ENCODE assay signal across 20 mouse cellular contexts in genomic region chr4:134615929-134616625, GRCm38 (mm10).
DNase-seq lines count a peak whose midpoint lies in the region; ATAC-seq and TF ChIP-seq lines count a peak whose summit lies in the region.
"Had no signal": no experiment of that assay in that cellular context is flagged by ENCODE, and none has a peak within 500 bp of the region (broad histone marks: within the 10 kb centered on the region; RNA-seq: fewer than 3 reads in every experiment).

No protein-coding gene starts in this region.

- ATAC-seq in forebrain, embryonic 12.5 days (ENCODE audit: low FRiP score), result peak; percentile 53
- peak; percentile 78 for ATAC-seq in forebrain, embryonic 16.5 days
- no peak for ATAC-seq in midbrain, postnatal 0 days (ENCODE audit: low FRiP score)
- no peak for ATAC-seq in liver, embryonic 12.5 days

- no peaks in the 10 kb centered on the region for H3K36me3 ChIP-seq in forebrain, embryonic 12.5 days (replicated peaks)
- no peaks in the 10 kb centered on the region for H3K36me3 ChIP-seq in forebrain, embryonic 16.5 days (ENCODE audit: control insufficient read depth, insufficient read depth)
- H3K36me3 ChIP-seq in midbrain, postnatal 0 days (ENCODE audit: insufficient read depth, low read length), result no peaks in the 10 kb centered on the region
- no peaks in the 10 kb centered on the region for H3K36me3 ChIP-seq in liver, embryonic 12.5 days
- H3K36me3 ChIP-seq: G1E; heart, embryonic 10.5 days; limb, embryonic 15.5 days; lung, embryonic 15.5 days; neural tube, embryonic 12.5 days had no signal

- DNase-seq in left cerebral cortex, adult 2 months (ENCODE audit: extremely low spot score in 1 of 2, low spot score in 2 of 2), result no peak
- no peak for DNase-seq in left cerebral cortex, postnatal 4 days
- peak; percentile 48 for DNase-seq in midbrain, postnatal 0 days (ENCODE audit: low spot score)
- DNase-seq in cerebellum, adult 9-11 months, result no peak
- DNase-seq: cerebellum, adult 18-20 months; gastrocnemius, postnatal 10 days; heart, postnatal 36 days; kidney, adult 18-20 months; kidney, postnatal 25 days; right cerebral cortex, adult 18-20 months; thymus, postnatal 25 days had no signal

- 46% methylated on average over 15 of the region's 15 CpGs for WGBS in forebrain, embryonic 12.5 days
- 41% methylated on average over 15 of the region's 15 CpGs for WGBS in forebrain, embryonic 16.5 days
- 69% methylated on average over 15 of the region's 15 CpGs for WGBS in midbrain, postnatal 0 days
- 78% methylated on average over 15 of the region's 15 CpGs for WGBS in liver, embryonic 12.5 days (ENCODE audit: insufficient replicate concordance)

- H3K27ac ChIP-seq in left cerebral cortex, adult 2 months, result peak overlapping the region; percentile 58
- H3K27ac ChIP-seq in forebrain, embryonic 12.5 days, result peak overlapping the region; percentile 38
- peak overlapping the region; percentile 72 for H3K27ac ChIP-seq in forebrain, embryonic 16.5 days (ENCODE audit: low read length)
- no peak overlapping the region for H3K27ac ChIP-seq in midbrain, postnatal 0 days (ENCODE audit: low read depth, low read length)
- no peak overlapping the region for H3K27ac ChIP-seq in liver, embryonic 12.5 days
- H3K27ac ChIP-seq: heart, embryonic 10.5 days; limb, embryonic 15.5 days; lung, embryonic 15.5 days; neural tube, embryonic 12.5 days had no signal

- no peak overlapping the region for H3K4me2 ChIP-seq in forebrain, embryonic 12.5 days
- no peak overlapping the region for H3K4me2 ChIP-seq in forebrain, embryonic 16.5 days (ENCODE audit: low read length)
- H3K4me2 ChIP-seq in midbrain, postnatal 0 days (ENCODE audit: low read depth, low read length, poor library complexity, severe bottlenecking), result no peak overlapping the region
- H3K4me2 ChIP-seq in liver, embryonic 12.5 days, result no peak overlapping the region
- H3K4me2 ChIP-seq: limb, embryonic 15.5 days; lung, embryonic 15.5 days; neural tube, embryonic 12.5 days had no signal

- H3K27me3 ChIP-seq in forebrain, embryonic 12.5 days, result no peaks in the 10 kb centered on the region
- H3K27me3 ChIP-seq in forebrain, embryonic 16.5 days (replicated peaks; ENCODE audit: control insufficient read depth, insufficient read depth, low read length), result no peaks in the 10 kb centered on the region
- no peaks in the 10 kb centered on the region for H3K27me3 ChIP-seq in midbrain, postnatal 0 days (ENCODE audit: insufficient read depth, low read length)
- H3K27me3 ChIP-seq in liver, embryonic 12.5 days (replicated peaks), result no peaks in the 10 kb centered on the region
- H3K27me3 ChIP-seq: limb, embryonic 15.5 days; lung, embryonic 15.5 days; neural tube, embryonic 12.5 days had no signal

- intact Hi-C loops in left cerebral cortex, adult 2 months (cut with DNase I), result no loop called here
- intact Hi-C loops in left cerebral cortex, postnatal 4 days (cut with DNase I), result no loop called here

- no peak for TF ChIP-seq CTCF in left cerebral cortex, adult 2 months (IDR thresholded peaks at IDR 0.05)
- TF ChIP-seq CTCF in midbrain, postnatal 0 days (IDR thresholded peaks at IDR 0.05), result no peak

- no peaks in the 10 kb centered on the region for H3K9me3 ChIP-seq in forebrain, embryonic 12.5 days
- H3K9me3 ChIP-seq in forebrain, embryonic 16.5 days (ENCODE audit: control insufficient read depth, low read length), result no peaks in the 10 kb centered on the region
- H3K9me3 ChIP-seq in midbrain, postnatal 0 days (ENCODE audit: low read length), result no peaks in the 10 kb centered on the region
- H3K9me3 ChIP-seq in liver, embryonic 12.5 days (replicated peaks), result no peaks in the 10 kb centered on the region
- H3K9me3 ChIP-seq: G1E; heart, embryonic 10.5 days; limb, embryonic 15.5 days; lung, embryonic 15.5 days; neural tube, embryonic 12.5 days had no signal

- H3K9ac ChIP-seq in forebrain, embryonic 12.5 days, result no peak overlapping the region
- no peak overlapping the region for H3K9ac ChIP-seq in forebrain, embryonic 16.5 days (replicated peaks; ENCODE audit: low read depth, low read length)
- no peak overlapping the region for H3K9ac ChIP-seq in midbrain, postnatal 0 days (replicated peaks; ENCODE audit: low read length, poor library complexity, severe bottlenecking)
- no peak overlapping the region for H3K9ac ChIP-seq in liver, embryonic 12.5 days
- H3K9ac ChIP-seq: limb, embryonic 15.5 days; lung, embryonic 15.5 days; neural tube, embryonic 12.5 days had no signal

- H3K4me3 ChIP-seq in left cerebral cortex, adult 2 months, result no peak overlapping the region
- H3K4me3 ChIP-seq in forebrain, embryonic 12.5 days (replicated peaks), result no peak overlapping the region
- no peak overlapping the region for H3K4me3 ChIP-seq in forebrain, embryonic 16.5 days (replicated peaks; ENCODE audit: low read length)
- no peak overlapping the region for H3K4me3 ChIP-seq in midbrain, postnatal 0 days (ENCODE audit: low read depth, low read length)
- H3K4me3 ChIP-seq in liver, embryonic 12.5 days, result no peak overlapping the region
- H3K4me3 ChIP-seq: heart, embryonic 10.5 days; limb, embryonic 15.5 days; lung, embryonic 15.5 days; megakaryocyte, embryonic 14.5 days; neural tube, embryonic 12.5 days had no signal

- peaks cover 35% of the 10 kb centered on the region for H3K4me1 ChIP-seq in forebrain, embryonic 12.5 days
- peaks cover 22% of the 10 kb centered on the region for H3K4me1 ChIP-seq in forebrain, embryonic 16.5 days (replicated peaks; ENCODE audit: control insufficient read depth, insufficient read depth, low read length)
- H3K4me1 ChIP-seq in midbrain, postnatal 0 days (ENCODE audit: insufficient read depth, low read length), result peaks cover 6% of the 10 kb centered on the region; the same call in 1 of the 2 replicates
- peaks cover 7% of the 10 kb centered on the region; the same call in 1 of the 2 replicates for H3K4me1 ChIP-seq in liver, embryonic 12.5 days

Comparison
In these comparisons a context has a peak if more than half of its experiments do, and no peak if none do; other contexts are left out.
1. H3K27ac ChIP-seq: peak in left cerebral cortex, adult 2 months (single experiment), forebrain, embryonic 12.5 days (single experiment) and forebrain, embryonic 16.5 days (single experiment); none in midbrain, postnatal 0 days (single experiment) and liver, embryonic 12.5 days (single experiment).
2. ATAC-seq: peak in forebrain, embryonic 12.5 days (single experiment) and forebrain, embryonic 16.5 days (single experiment); none in midbrain, postnatal 0 days (single experiment) and liver, embryonic 12.5 days (single experiment).